Mouse (Mus musculus) stomach, postnatal 0 days (tissue): ENCODE results near the gene Flot2. TPM values are rescaled to one million over a fixed set of nuclear protein-coding genes. Genes with fewer than 3 reads are reported as not detected.

Experiments used
- ATAC-seq: fragments of 200-750 bp; cut with Nextera tagmentation; 2 replicates; pipeline ENCODE4 v1.8.0; 2017; ENCODE audit not compliant: low FRiP score, low TSS enrichment
- DNase-seq: peaks from one replicate; pipeline ENCODE4 v3.0.0-alpha.2; 2016; ENCODE audit warnings: low spot score
- H3K27ac ChIP-seq: fragments of 300-500 bp; sonication (generic); replicated peaks from 2 replicates; pipeline ENCODE4 v1.5.1; 2014; ENCODE audit warnings: mild to moderate bottlenecking, control low read depth
- H3K27me3 ChIP-seq: fragments of 300-500 bp; sonication (generic); 2 replicates; pipeline ENCODE4 v1.6.1; 2014; ENCODE audit warnings: low read length; ENCODE audit not compliant: control insufficient read depth, insufficient read depth
- H3K36me3 ChIP-seq: fragments of 300-500 bp; sonication (generic); 2 replicates; pipeline ENCODE4 v1.6.1; 2014; ENCODE audit warnings: low read length, mixed read lengths; ENCODE audit not compliant: control insufficient read depth, insufficient read depth
- H3K4me1 ChIP-seq: fragments of 300-500 bp; sonication (generic); replicated peaks from 2 replicates; pipeline ENCODE4 v1.6.1; 2014; ENCODE audit warnings: antibody characterized with exemption; ENCODE audit not compliant: control insufficient read depth, insufficient read depth
- H3K4me2 ChIP-seq: fragments of 300-500 bp; sonication (generic); replicated peaks from 2 replicates; pipeline ENCODE4 v1.6.1; 2014; ENCODE audit warnings: low read depth, mild to moderate bottlenecking, control low read depth, moderate library complexity
- H3K4me3 ChIP-seq: fragments of 300-500 bp; sonication (generic); 2 replicates; pipeline ENCODE4 v1.5.1; 2014; ENCODE audit warnings: low read depth, low read length, control low read depth
- H3K9ac ChIP-seq: fragments of 300-500 bp; sonication (generic); 2 replicates; pipeline ENCODE4 v1.6.1; 2014; ENCODE audit warnings: mild to moderate bottlenecking, low read length, control low read depth, mixed read lengths
- H3K9me3 ChIP-seq: fragments of 300-500 bp; sonication (generic); 2 replicates; pipeline ENCODE4 v1.6.1; 2016; ENCODE audit warnings: low read length; ENCODE audit not compliant: control insufficient read depth
- CTCF ChIP-seq: IDR thresholded peaks from 2 replicates; pipeline ENCODE4 v1.5.1; 2016; ENCODE audit warnings: antibody characterized with exemption, low read depth, mild to moderate bottlenecking, moderate library complexity
- EP300 ChIP-seq: optimal IDR thresholded peaks from 2 replicates; pipeline ENCODE3; 2016; ENCODE audit warnings: antibody characterized with exemption
- WGBS: fragments of 180-500 bp; shearing (Covaris S2); extraction: QIAGEN DNeasy Blood & Tissue Kit; methylation state at CpG from one replicate; pipeline ENCODE4 v1.1.7; 2014; 5-methylcytosine and 5-hydroxymethylcytosine counted together
- polyA plus RNA-seq: library from polyadenylated mRNA; unstranded; fragments of >200 nt; fragmentation: Nextera tagmentation; extraction: Ambion mirVana; gene quantifications from 2 replicates; pipeline ENCODE4 v1.2.1, GENCODE M21; 2015

Gene Flot2
- polyA plus RNA-seq, 1 experiment from 2014 or later: 30.9 TPM

DNA sequence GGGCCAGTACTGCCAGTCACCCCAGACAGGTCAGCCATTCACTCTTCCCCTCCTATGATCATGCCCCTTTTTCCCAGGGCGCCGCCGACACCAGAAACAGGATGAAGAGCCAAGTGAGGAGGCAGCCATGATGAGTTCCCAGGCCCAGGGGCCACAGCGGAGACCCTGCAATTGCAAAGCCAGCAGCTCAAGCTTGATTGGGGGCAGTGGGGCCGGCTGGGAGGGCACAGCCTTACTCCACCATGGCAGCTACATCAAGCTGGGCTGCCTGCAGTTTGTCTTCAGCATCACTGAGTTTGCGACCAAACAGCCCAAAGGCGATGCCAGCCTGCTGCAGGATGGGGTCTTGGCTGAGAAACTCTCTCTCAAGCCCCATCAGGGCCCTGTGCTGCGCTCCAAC, 8.5 kb upstream of the Flot2 start:
- TF ChIP-seq CTCF (no peak), EP300 (no peak)
- ATAC-seq (no peak), DNase-seq (no peak)
- H3K9me3 ChIP-seq: no peaks in the 10 kb centered on the region
- H3K4me3 ChIP-seq: no peak overlapping the region
- H3K4me1 ChIP-seq: 0 out of 2 replicates have a peak, but pooled peaks cover 3% of the 10 kb centered on the region
- H3K27ac ChIP-seq: no peak overlapping the region
- WGBS: 87% methylated on average over 8 of the region's 8 CpGs
- no peak overlapping the region for H3K4me2 ChIP-seq
- H3K27me3 ChIP-seq: no peaks in the 10 kb centered on the region
- H3K36me3 ChIP-seq: peaks cover 39% of the 10 kb centered on the region
- no peak overlapping the region for H3K9ac ChIP-seq

DNA sequence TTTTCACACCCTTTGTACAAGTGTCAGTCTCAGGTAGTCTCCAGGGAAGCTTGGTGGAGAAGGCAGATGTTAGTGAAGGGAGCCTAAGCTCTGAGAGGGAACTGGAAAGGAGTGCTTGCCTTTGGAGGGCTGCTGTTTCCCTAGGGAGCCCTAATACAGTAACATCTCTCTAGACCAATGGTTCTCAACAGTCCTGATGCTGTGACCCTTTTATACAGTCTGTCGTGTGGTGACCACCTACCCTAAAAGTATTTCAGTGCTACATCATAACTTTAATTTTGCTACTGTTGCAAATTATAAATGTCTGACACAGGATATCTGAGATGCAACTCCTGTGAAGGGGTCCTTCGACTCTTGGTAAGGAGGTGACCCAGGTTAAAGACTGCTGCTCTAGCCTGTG, 7.1 kb upstream of the Flot2 start:
- no peak overlapping the region for H3K4me2 ChIP-seq
- ATAC-seq (no peak), DNase-seq (no peak)
- 0 out of 2 replicates have a peak, but pooled peaks cover 3% of the 10 kb centered on the region for H3K4me1 ChIP-seq
- H3K9me3 ChIP-seq: no peaks in the 10 kb centered on the region
- H3K4me3 ChIP-seq: no peak overlapping the region
- H3K27ac ChIP-seq: no peak overlapping the region
- H3K9ac ChIP-seq: peak overlapping the region; percentile 35; the same call in 1 of the 2 replicates
- no peak for TF ChIP-seq EP300
- no peak for TF ChIP-seq CTCF
- peaks cover 30% of the 10 kb centered on the region for H3K36me3 ChIP-seq
- H3K27me3 ChIP-seq: no peaks in the 10 kb centered on the region
- 69% methylated on average over 2 of the region's 2 CpGs for WGBS

DNA sequence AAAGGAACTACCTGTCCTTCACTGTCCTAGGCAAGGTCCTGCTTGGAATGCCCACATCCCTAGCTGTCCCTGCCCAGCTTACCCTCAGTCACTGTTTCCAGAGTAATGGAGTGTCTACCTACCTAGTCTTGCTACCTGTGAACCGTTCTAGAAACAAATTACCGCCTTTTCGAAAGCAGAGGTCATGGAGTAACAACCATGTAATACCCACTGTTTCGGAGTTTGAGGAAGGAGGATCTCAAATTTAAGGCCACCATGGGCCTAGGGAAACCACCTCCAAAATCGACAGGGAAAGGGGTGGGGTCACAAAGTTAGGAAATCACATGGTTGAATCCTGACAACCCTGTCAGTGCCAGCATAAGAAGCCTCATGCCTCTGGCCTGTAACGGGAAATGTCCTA, 6.3 kb upstream of the Flot2 start:
- Histone ChIP-seq H3K27me3 (no peaks in the 10 kb centered on the region), H3K4me1 (0 out of 2 replicates have a peak, but pooled peaks cover 3% of the 10 kb centered on the region), H3K36me3 (peaks cover 23% of the 10 kb centered on the region), H3K27ac (peak overlapping the region; percentile 85; the same call in 1 of the 2 replicates), H3K4me3 (no peak overlapping the region), H3K9ac (peak overlapping the region; percentile 43; the same call in 1 of the 2 replicates), H3K4me2 (peak overlapping the region; percentile 94), H3K9me3 (no peaks in the 10 kb centered on the region)
- TF ChIP-seq CTCF (no peak), EP300 (no peak)
- ATAC-seq (no peak), DNase-seq (no peak)
- 39% methylated on average over 6 of the region's 6 CpGs for WGBS

DNA sequence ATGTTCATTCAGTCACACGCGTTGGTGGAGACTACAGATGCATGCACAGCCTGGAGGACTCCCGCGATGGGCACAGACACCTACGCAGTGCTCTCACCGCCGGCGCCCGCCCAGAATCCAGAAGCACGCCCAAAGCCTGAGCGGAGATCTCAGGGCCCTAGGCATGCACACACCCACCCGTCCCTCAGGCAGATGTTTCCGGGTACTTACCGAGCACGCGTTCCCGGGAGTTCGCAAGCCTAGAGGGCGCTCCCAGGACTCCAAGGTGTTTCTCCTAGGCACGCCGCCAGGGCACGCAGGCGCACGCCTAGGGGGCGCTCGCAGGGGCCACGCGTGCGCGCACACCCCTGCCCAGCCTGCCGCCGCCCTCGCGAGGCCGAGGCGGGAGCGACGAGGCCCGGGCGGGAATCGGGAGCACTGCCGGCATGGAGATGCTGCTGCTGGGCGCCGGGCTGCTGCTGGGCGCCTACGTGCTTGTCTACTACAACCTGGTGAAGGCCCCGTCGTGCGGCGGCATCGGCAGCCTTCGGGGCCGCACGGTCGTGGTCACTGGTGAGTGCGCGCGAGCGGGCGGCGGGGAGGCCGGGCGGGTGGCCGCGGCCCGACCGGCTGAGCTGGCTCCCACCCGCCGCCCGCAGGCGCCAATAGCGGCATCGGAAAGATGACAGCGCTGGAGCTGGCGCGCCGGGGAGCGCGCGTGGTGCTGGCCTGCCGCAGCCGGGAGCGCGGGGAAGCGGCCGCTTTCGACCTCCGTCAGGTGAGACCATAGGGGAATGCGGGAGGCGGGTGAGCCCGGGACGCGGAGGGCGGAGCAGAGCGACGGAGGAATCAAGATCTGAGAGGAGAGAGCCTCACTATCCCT, 5.6 kb upstream of the Flot2 start, which contains the start of gene Dhrs13:
Gene Dhrs13 (plus strand): TSS at position 334 of the 862 bp plus-strand sequence.
- Histone ChIP-seq H3K4me3 (peak within 1 kb of the TSS; percentile 62), H3K27me3 (no peaks in the 10 kb centered on the region), H3K27ac (peak within 1 kb of the TSS; percentile 85), H3K4me2 (peak within 1 kb of the TSS; percentile 94), H3K36me3 (peaks cover 17% of the 10 kb centered on the region), H3K9me3 (no peaks in the 10 kb centered on the region), H3K9ac (peak within 1 kb of the TSS; percentile 72), H3K4me1 (0 out of 2 replicates have a peak, but pooled peaks cover 3% of the 10 kb centered on the region)
- under 1% methylated on average over 94 of the region's 96 CpGs for WGBS
- ATAC-seq (peak; percentile 90), DNase-seq (peak; percentile 97)
- TF ChIP-seq CTCF (peak; percentile 82), EP300 (no peak)

DNA sequence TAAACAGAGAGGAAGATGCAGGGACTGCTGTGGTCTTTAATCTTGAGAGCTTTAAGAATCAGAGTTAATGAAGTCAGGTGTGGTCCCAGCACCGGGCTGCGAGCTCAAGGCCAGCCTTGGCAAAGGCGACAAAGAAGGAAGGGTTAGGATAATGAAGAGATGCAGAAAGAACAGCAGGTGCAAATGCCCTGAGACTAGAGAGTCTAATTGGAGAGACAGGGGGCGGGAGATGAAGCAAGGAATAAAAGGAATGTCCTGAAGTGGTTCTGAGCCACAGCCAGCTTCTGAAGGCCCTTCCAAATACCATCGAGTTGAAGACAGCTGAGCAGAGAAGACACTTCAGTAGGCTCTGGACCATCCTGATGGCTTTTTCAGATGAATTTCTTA, 4.9 kb upstream of the Flot2 start:
- TF ChIP-seq CTCF (no peak), EP300 (no peak)
- Histone ChIP-seq H3K4me2 (peak overlapping the region; percentile 94), H3K9ac (peak overlapping the region; percentile 72), H3K9me3 (no peaks in the 10 kb centered on the region), H3K4me1 (0 out of 2 replicates have a peak, but pooled peaks cover 3% of the 10 kb centered on the region), H3K4me3 (peak overlapping the region; percentile 62), H3K27me3 (no peaks in the 10 kb centered on the region), H3K27ac (peak overlapping the region; percentile 85; the same call in 1 of the 2 replicates), H3K36me3 (peaks cover 15% of the 10 kb centered on the region)
- WGBS: 4% methylated on average over 5 of the region's 5 CpGs
- no peak for ATAC-seq
- no peak for DNase-seq
